Mouse (Mus musculus) liver, adult 2 months (tissue): ENCODE measurements around the gene Dcdc2b. TPM values are rescaled to one million over a fixed set of nuclear protein-coding genes. Genes with fewer than 3 reads are reported as not detected.
A peak's percentile ranks its signal among the peaks of the same experiment; 100 is the strongest.

ENCODE experiments used
- DNase-seq: peaks from one replicate; pipeline ENCODE4 v3.0.0-alpha.2; 2011; ENCODE audit warnings: low read depth, low spot score; ENCODE audit errors: extremely low read depth
- H3K27ac ChIP-seq: fragments of 200-500 bp; replicated peaks from 2 replicates; pipeline ENCODE4 v1.5.1; 2012; ENCODE audit warnings: low read depth, mild to moderate bottlenecking, control low read depth, inconsistent platforms, low read length; ENCODE audit not compliant: insufficient read depth
- H3K27me3 ChIP-seq: fragments of 200-500 bp; 2 replicates; pipeline ENCODE4 v1.6.1; 2012; ENCODE audit warnings: mild to moderate bottlenecking, moderate library complexity, low read length, inconsistent platforms; ENCODE audit not compliant: control insufficient read depth, insufficient read depth
- H3K36me3 ChIP-seq: fragments of 200-500 bp; 2 replicates; pipeline ENCODE4 v1.6.1; 2012; ENCODE audit warnings: low read length, inconsistent platforms; ENCODE audit not compliant: control insufficient read depth, insufficient read depth
- H3K4me1 ChIP-seq: fragments of 200-500 bp; 2 replicates; pipeline ENCODE4 v1.6.1; 2011; ENCODE audit warnings: low read length; ENCODE audit not compliant: control insufficient read depth, insufficient read depth
- H3K4me3 ChIP-seq: fragments of 200-500 bp; 2 replicates; pipeline ENCODE4 v1.5.1; 2011; ENCODE audit warnings: low read depth, mild to moderate bottlenecking, control low read depth, low read length, moderate library complexity; ENCODE audit not compliant: insufficient read depth
- H3K79me2 ChIP-seq: fragments of 200-500 bp; 2 replicates; pipeline ENCODE4 v1.6.1; 2012; ENCODE audit warnings: inconsistent platforms, mild to moderate bottlenecking, low read length, moderate library complexity; ENCODE audit not compliant: control insufficient read depth, insufficient read depth
- H3K9ac ChIP-seq: fragments of 200-500 bp; 2 replicates; pipeline ENCODE4 v1.6.1; 2012; ENCODE audit warnings: low read depth, mild to moderate bottlenecking, control low read depth, inconsistent platforms, low read length
- CTCF ChIP-seq: fragments of 200-500 bp; IDR thresholded peaks from 2 replicates; pipeline ENCODE4 v1.5.1; 2011; ENCODE audit warnings: low read depth, low read length, control low read depth
- POLR2A ChIP-seq: fragments of 200-500 bp; IDR thresholded peaks from 2 replicates; pipeline ENCODE4 v1.6.1; 2011; ENCODE audit warnings: low read length, control low read depth; ENCODE audit not compliant: insufficient read depth; ENCODE audit errors: extremely low read depth
- WGBS: fragments of 180-500 bp; shearing (Covaris S2); methylation state at CpG from one replicate; pipeline ENCODE4 v1.1.7; 2018; 5-methylcytosine and 5-hydroxymethylcytosine counted together
- polyA plus RNA-seq: library from polyadenylated mRNA; depleted of rRNA; stranded (reverse); fragments of >200 nt; gene quantifications from 2 replicates; pipeline ENCODE4 v1.2.3, GENCODE M21; 2012
- total RNA-seq: library from RNA; depleted of rRNA; stranded (reverse); fragments of >200 nt; gene quantifications from 2 replicates; pipeline ENCODE4 v1.2.3, GENCODE M21; 2014

Gene Dcdc2b
- total and polyA plus RNA-seq, 2 experiments, result 1.3 to 1.6 TPM

GRCm38 (mm10) chr4:129645204-129645603 lies 31.1 kb upstream of the Dcdc2b start:
- H3K79me2 ChIP-seq, result no peaks in the 10 kb centered on the region
- H3K4me3 ChIP-seq, result no peak overlapping the region
- WGBS, result 85% methylated on average over 6 of the region's 6 CpGs
- no peak overlapping the region for H3K9ac ChIP-seq
- no peaks in the 10 kb centered on the region for H3K4me1 ChIP-seq
- no peaks in the 10 kb centered on the region for H3K27me3 ChIP-seq
- no peak for DNase-seq
- TF ChIP-seq CTCF (no peak), POLR2A (no peak)
- H3K36me3 ChIP-seq, result peaks cover 24% of the 10 kb centered on the region
- no peak overlapping the region for H3K27ac ChIP-seq

- WGBS, result 57% methylated on average over 5 of the region's 5 CpGs
- DNase-seq, result peak; percentile 18
- no peak for TF ChIP-seq POLR2A
- TF ChIP-seq CTCF, result no peak
- Histone ChIP-seq H3K27me3 (no peaks in the 10 kb centered on the region), H3K4me3 (no peak overlapping the region), H3K79me2 (peaks cover 8% of the 10 kb centered on the region; the same call in 1 of the 2 replicates), H3K4me1 (peaks cover 10% of the 10 kb centered on the region), H3K27ac (no peak overlapping the region), H3K36me3 (peaks cover 6% of the 10 kb centered on the region; the same call in 1 of the 2 replicates), H3K9ac (no peak overlapping the region)
Observed at GRCm38 (mm10) chr4:129641756-129642155, 27.7 kb upstream of the Dcdc2b start.

- Histone ChIP-seq H3K36me3 (peaks cover 5% of the 10 kb centered on the region; the same call in 1 of the 2 replicates), H3K4me3 (peak within 1 kb of the TSS; percentile 78), H3K27ac (peak within 1 kb of the TSS; percentile 82), H3K27me3 (no peaks in the 10 kb centered on the region), H3K9ac (peak within 1 kb of the TSS; percentile 85), H3K4me1 (peaks cover 10% of the 10 kb centered on the region), H3K79me2 (peaks cover 8% of the 10 kb centered on the region; the same call in 1 of the 2 replicates)
- TF ChIP-seq CTCF (no peak), POLR2A (0 out of 2 replicates have a peak, but pooled peaks have one; percentile 49)
- WGBS, result under 1% methylated on average over 60 of the region's 60 CpGs
- peak; percentile 88 for DNase-seq
Observed at GRCm38 (mm10) chr4:129640638-129641467, 26.8 kb upstream of the Dcdc2b start, which contains the start of gene Txlna. Txlna (minus strand) TSS chr4:129641065.

GRCm38 (mm10) chr4:129640101-129640637 lies 26.1 kb upstream of the Dcdc2b start:
- Histone ChIP-seq H3K79me2 (peaks cover 8% of the 10 kb centered on the region; the same call in 1 of the 2 replicates), H3K4me1 (peaks cover 10% of the 10 kb centered on the region), H3K27me3 (no peaks in the 10 kb centered on the region), H3K4me3 (peak overlapping the region; percentile 78), H3K27ac (peak overlapping the region; percentile 14), H3K9ac (peak overlapping the region; percentile 85), H3K36me3 (peaks cover 7% of the 10 kb centered on the region; the same call in 1 of the 2 replicates)
- no peak for DNase-seq
- TF ChIP-seq POLR2A, result no peak
- no peak for TF ChIP-seq CTCF
- WGBS, result under 1% methylated on average over 17 of the region's 17 CpGs

- peaks cover 10% of the 10 kb centered on the region; the same call in 1 of the 2 replicates for H3K36me3 ChIP-seq
- peaks cover 10% of the 10 kb centered on the region for H3K4me1 ChIP-seq
- H3K79me2 ChIP-seq, result peaks cover 8% of the 10 kb centered on the region; the same call in 1 of the 2 replicates
- H3K27me3 ChIP-seq, result no peaks in the 10 kb centered on the region
- H3K4me3 ChIP-seq, result no peak overlapping the region
- 0 out of 2 replicates have a peak overlapping the region, but pooled peaks have one; percentile 15 for H3K9ac ChIP-seq
- no peak overlapping the region for H3K27ac ChIP-seq
- no peak for TF ChIP-seq POLR2A
- no peak for TF ChIP-seq CTCF
- 81% methylated on average over 15 of the region's 15 CpGs for WGBS
- DNase-seq, result no peak
Observed at GRCm38 (mm10) chr4:129639221-129639620, 25.2 kb upstream of the Dcdc2b start.

GRCm38 (mm10) chr4:129633852-129634251 lies 19.8 kb upstream of the Dcdc2b start:
- H3K4me1 ChIP-seq, result no peaks in the 10 kb centered on the region
- no peak overlapping the region for H3K27ac ChIP-seq
- DNase-seq, result no peak
- 93% methylated on average over 6 of the region's 6 CpGs for WGBS
- H3K9ac ChIP-seq, result no peak overlapping the region
- H3K36me3 ChIP-seq, result peaks cover 52% of the 10 kb centered on the region
- no peak overlapping the region for H3K4me3 ChIP-seq
- TF ChIP-seq CTCF, result no peak
- no peak for TF ChIP-seq POLR2A
- H3K27me3 ChIP-seq, result no peaks in the 10 kb centered on the region
- no peaks in the 10 kb centered on the region for H3K79me2 ChIP-seq
